Mouse (Mus musculus) T-helper 2 cell (primary cell): ENCODE measurements around the gene Rhcg.

Experiments used
- in situ Hi-C: fragments of 300-600 bp; cut with MboI, MseI; formaldehyde crosslinking; loops from one replicate; pipeline ENCODE4 v1.15.1; 2025; ENCODE audit warnings: high pct_unique_total_duplicates

The Rhcg gene

DNA sequence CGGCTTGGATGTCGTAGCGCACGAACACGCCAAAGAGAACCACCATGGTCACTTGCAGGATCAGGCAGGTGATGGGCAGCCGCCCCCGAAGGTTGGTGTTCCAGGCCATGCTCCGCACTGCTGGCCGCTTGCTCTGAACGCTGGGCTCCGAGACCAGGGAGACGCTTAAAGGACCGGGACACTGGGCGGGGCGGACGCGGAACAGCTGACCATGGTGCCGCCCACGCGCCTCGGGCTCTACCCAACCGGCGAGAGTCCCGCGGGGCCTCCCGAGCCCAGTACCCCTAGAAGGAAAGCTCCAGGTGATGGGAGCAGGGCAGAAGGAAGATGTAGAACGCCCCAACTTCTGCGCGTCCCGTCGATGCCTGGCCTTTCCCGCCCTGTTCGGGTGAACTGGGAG is at the start of gene Rhcg:
Gene Rhcg, minus strand, starts transcription at position 240 of the 400 bp plus-strand sequence.
- in situ Hi-C loops, result loop anchor here (10.0 kb wide), 1 partner anchor 1477 kb away; no protein-coding TSS in a partner anchor

DNA sequence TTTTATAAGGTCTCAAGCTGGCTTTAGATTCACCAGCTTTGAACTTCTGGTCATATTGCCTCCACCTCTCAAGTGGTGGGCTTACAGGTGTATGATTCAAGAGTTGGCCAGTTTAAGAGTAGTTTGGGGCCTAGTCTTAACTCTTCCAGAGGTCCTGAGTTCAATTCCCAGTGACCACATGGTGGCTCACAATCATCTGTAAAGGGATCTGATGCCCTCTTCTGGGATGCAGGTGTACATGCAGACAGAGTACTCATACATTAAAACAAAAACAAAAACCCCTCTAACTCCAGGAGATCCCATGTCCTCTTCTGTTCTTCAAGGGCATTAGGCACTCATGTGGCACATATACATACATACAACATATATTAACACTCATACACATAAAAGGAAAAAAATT is 49.2 kb upstream of the Rhcg start:
- in situ Hi-C loops, result no loop called here

GRCm38 (mm10) chr7:79661253-79661890 is 43.9 kb upstream of the Rhcg start:
- in situ Hi-C loops, result no loop called here

DNA sequence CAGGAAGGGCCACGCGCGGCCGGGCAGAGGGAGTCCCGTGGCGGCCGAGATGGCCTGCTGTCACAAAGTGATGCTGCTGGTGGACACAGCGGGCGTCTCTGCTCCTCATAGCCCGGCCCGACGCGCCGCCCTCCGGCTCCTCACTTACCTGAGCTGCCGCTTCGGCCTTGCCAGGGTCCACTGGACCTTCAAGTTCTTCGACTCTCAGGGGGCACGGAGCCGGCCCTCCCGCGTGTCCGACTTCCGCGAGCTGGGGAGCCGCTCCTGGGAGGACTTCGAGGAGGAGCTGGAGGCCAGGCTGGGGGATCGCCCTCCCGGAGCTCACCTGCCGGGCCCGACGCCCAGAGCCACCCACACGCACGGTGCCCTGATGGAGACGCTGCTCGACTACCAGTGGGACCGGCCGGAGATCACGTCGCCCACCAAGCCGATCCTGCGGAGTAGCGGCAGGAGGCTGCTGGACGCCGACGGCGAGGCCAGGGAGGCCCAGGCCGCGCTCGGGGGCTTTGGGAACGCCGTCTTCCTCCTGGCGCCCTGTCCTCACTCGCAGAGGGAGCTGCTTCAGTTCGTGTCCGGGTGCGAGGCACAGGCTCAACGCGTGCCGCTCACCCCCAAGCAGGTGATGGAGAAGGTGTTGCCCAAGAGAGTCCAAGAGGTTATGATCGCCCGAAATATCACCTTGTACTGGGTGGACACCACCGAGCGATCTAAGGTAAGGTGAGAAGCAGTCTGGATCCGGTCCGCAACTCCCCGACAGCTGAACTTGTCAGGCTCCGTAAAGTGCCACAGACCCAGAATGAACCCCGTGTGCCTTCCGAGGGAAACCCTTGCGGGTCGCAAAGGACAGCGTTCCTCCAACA is 43.1 kb upstream of the Rhcg start:
- in situ Hi-C loops, result no loop called here

DNA sequence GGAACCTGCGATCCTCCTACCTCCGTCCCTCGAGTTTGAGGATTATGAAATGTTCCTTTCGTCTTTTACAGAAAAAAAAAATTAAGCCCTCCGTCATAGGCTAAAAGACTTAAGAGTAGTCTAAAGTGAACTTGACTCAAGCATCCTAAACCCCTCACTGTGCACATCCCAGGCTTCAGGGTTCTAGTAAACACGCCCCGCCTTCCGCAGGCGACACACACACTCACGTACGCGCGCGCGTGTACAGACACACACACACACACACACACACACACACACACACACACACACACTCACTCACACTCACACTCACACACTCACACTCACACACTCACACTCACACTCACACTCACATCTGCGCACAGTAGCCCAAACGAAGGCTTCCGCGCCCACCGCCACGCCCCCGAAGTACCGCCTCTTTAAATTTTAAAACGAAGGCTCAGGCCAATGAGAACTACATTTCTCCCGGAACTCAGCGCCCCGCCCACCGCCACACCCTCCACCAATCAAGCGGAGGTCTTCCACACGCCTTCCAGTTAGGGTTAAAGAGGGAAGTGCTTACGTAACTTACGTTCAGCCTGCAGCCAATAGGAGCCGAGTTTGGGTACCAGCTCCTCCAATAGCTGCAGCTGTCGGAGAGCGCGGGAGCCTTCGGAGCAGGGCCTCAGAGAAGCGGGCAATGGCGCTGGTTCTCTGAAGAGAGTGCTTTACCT is 42.3 kb upstream of the Rhcg start, which contains the start of gene Ticrr:
Gene Ticrr, plus strand, starts transcription at position 619 of the 713 bp plus-strand sequence.
- in situ Hi-C loops, result no loop called here

GRCm38 (mm10) chr7:79654586-79654985 is 37.1 kb upstream of the Rhcg start:
- in situ Hi-C loops, result no loop called here

DNA sequence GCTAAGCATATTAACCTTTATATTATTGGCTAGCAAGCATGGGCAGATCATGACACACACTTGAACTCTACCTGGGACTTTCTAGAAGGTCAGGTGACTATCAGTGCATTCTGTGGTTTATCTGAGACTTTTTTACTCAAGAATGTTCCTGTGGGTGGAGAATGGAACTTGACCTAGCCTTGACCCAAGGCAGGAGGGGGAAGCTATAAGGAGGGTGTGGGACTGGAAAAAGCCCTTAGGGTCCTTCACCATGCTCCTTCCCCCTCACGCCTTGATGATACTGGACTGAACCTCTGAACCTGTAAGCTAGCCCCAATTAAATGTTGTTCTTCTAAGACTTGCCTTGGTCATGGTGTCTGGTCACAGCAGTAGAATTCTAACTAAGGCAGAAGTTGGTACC is 36.7 kb upstream of the Rhcg start:
- in situ Hi-C loops, result no loop called here

DNA sequence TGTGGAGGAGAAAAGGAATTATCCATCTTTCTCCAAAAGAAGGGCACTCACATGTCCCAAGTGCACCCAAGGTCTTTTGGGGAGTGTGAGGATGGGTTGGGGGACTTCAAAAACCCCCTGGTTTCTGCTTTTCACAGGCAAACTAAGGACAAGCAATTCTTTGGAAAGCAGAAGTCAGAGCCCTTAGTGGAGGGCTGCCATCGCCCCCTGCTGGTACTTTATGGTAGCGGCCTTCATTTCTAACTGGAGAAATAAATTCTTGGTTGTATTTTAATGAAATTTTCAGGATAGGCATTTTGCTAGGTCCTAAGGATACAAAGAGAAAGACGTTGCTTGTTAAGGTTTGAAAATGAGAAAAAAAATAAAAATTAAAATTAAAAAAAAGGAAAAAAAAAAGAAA is 31.5 kb upstream of the Rhcg start:
- in situ Hi-C loops, result no loop called here

DNA sequence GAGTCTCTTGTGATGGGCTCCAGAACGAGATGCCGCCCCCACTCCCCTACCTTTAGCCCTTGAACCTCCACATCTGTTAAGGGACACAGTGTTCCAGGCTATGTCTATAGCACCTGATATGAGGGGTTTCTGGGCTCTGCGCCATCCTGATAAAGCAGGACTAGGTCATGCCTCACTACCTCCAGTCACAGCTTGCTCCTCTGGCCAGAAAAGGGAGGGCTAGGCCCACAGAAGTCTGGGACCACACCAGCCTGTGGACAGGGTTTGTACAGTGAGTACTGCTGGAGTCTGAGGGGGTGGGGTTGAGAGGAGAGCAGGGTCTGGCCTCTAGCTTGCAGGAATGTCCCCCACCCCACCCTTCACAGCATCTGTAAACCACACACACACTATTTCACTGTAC is 29.8 kb upstream of the Rhcg start:
- in situ Hi-C loops, result no loop called here

DNA sequence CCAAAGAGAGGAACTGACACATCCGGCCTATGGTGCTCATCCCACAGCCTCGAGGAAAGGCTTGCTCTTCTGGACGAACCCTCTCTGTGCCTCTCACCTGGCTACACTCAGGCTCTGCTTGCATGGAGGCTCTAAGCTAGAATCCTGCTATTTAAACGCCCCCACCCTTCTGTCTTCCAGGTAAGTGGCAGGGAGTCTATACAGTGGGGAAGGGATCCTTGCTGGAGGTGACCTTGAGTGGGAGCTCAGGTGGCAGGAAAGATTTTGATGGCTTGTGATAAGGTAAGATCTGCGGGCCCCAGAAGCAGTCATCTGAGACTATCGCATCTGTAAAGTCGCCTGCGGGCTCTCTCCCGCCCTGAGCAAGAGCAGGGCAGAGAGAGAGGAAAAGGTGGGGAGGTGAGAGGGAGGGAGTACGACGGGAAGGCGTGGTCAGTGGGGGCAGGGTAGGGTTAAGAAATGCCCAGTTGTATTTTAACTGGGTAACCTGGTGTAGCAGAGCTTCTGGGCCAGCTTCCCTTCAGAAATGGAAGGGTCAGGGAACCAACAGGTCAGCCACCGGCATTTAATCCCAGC is 14.4 kb upstream of the Rhcg start:
- in situ Hi-C loops, result loop anchor here (5.0 kb wide), 1 partner anchor 75 kb away; no protein-coding TSS in a partner anchor

- in situ Hi-C loops, result no loop called here
Observed at GRCm38 (mm10) chr7:79628271-79628913, 10.9 kb upstream of the Rhcg start.

DNA sequence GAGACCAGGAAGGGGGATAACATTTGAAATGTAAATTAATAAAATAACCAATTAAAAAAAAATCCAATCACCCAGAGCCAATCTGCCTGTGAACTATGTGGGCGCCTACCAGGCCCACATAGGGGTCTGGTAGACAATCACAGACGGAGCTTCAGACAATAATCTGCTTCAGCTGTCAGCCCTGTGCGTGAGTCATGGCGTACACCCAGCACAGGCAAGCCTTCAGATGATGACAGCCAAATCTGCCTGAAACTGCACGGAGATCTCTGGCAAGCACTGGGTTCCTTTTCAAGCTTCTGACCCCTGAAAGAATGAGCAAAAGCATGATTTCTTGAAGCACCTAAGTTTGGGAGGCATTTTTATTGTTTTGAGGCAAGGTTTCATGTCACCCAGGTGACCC is 8.7 kb upstream of the Rhcg start:
- in situ Hi-C loops, result no loop called here

- in situ Hi-C loops, result no loop called here
Observed at GRCm38 (mm10) chr7:79623086-79623485, 5.6 kb upstream of the Rhcg start.

DNA sequence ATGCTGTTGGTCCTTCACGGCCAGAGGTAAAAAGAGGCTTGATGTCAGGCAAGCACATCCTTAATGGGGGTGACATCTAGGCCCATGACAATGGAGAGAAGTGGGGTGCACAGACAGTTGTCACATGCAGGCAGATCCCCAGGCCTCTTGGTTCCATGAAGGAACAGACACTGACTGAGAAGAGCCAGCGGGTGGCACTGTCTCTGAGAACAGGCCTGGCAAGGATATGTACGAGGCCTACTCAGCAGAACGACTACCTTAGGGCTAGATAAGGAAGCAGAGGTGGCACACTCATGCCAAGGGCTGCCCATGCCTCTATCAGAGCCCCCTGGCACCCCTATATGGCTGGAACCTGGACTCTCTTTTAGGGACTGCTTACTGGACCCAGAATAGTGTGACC is 2.0 kb upstream of the Rhcg start:
- in situ Hi-C loops, result loop anchor here (10.0 kb wide), 1 partner anchor 1475 kb away; no protein-coding TSS in a partner anchor

DNA sequence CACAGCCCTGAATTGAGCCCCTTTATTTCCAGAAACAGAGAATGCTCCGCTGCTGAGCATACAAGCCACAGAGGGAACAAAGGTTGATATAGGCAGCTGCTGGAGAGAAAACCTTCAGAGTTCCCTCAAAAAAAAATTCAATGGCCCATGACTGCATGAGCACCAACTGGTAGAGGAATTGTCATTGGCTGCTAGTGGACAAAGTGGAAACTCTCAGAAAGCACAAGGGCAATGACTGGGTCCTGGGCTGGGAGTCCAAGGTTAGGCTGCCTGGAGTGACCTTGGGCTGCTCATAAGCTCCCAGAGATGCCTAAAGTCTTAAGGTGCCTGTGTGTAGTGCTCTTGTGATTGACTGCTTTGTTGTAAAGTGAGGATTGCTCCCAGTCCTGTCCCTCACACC is 1.5 kb downstream of the Rhcg start:
- in situ Hi-C loops, result loop anchor here (10.0 kb wide), 1 partner anchor 1479 kb away; no protein-coding TSS in a partner anchor

- in situ Hi-C loops, result loop anchor here (10.0 kb wide), 1 partner anchor 1480 kb away; no protein-coding TSS in a partner anchor
Observed at GRCm38 (mm10) chr7:79615008-79615407, 2.4 kb downstream of the Rhcg start.

GRCm38 (mm10) chr7:79613314-79613713 is 4.1 kb downstream of the Rhcg start:
- in situ Hi-C loops, result loop anchor here (10.0 kb wide), 1 partner anchor 1481 kb away; no protein-coding TSS in a partner anchor

DNA sequence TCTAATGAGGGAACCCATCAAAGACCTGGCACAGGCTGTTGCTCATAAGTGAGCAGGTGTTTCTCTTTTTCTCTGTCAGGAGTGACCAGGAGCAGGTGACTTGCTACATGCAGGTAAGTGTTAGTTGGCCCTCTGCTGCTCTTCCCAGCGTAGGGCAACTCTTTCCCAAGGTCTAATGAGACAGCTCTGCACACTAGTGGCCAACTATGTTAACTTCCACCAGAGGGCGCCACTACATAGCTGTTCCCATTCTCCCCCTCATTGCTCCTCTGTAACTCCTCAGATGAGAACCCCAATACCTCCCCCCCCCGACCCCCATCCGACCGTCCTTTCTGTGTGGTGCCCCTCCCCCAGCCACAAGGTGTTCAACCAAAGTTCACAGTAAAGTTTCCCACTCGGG is 4.7 kb downstream of the Rhcg start:
- in situ Hi-C loops, result loop anchor here (10.0 kb wide), 1 partner anchor 1482 kb away; no protein-coding TSS in a partner anchor

GRCm38 (mm10) chr7:79611901-79612300 is 5.6 kb downstream of the Rhcg start:
- in situ Hi-C loops, result loop anchor here (10.0 kb wide), 1 partner anchor 1483 kb away; no protein-coding TSS in a partner anchor

DNA sequence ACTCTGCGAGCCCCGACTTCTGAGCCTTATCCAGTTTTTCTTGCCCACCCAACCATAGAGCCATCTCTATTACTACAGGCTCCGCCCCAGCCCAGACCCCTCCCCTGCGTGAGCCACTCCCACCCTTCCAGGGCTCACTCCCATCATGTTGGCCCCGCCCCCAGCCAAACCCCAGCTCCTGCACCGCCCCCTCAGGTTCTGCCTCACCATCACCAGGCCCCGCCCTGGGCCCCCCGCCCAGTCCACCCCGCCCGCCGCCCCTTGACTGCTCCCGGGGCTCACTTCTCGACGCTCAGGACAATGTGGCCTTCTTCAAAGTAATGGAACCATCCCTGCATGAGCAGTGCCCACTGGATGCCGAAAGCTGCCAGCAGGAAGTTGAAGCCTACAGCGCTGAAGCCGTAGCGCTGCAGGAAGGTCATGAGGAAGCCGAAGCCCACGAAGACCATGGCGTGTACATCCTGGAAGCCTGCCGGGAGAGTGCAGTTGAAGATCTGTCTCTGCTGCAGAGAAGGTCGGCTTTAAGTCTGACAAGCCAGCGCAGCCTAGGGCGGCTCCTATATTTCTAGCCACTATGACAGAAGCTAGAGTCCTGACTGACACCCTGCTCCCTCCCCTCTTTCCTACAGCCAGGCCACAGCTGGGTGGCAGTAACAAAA is 10.1 kb downstream of the Rhcg start:
- in situ Hi-C loops, result no loop called here
